Mouse (Mus musculus) intestine, embryonic 15.5 days (tissue): ENCODE results near the gene Zfp512b. TPM values are rescaled to one million over a fixed set of nuclear protein-coding genes. Genes with fewer than 3 reads are reported as not detected.

Source experiments
- ATAC-seq: fragments of 200-750 bp; cut with Nextera tagmentation; 2 replicates; pipeline ENCODE4 v1.8.0; 2017; ENCODE audit warnings: moderate TSS enrichment, moderate library complexity
- H3K27ac ChIP-seq: fragments of 300-500 bp; sonication (generic); 2 replicates; pipeline ENCODE4 v1.5.1; 2015; ENCODE audit warnings: mild to moderate bottlenecking, inconsistent platforms
- H3K27me3 ChIP-seq: fragments of 300-500 bp; sonication (generic); replicated peaks from 2 replicates; pipeline ENCODE4 v1.6.1; 2015; ENCODE audit warnings: inconsistent platforms
- H3K36me3 ChIP-seq: fragments of 300-500 bp; sonication (generic); 2 replicates; pipeline ENCODE4 v1.6.1; 2015; ENCODE audit warnings: inconsistent platforms
- H3K4me1 ChIP-seq: fragments of 300-500 bp; sonication (generic); replicated peaks from 2 replicates; pipeline ENCODE4 v1.6.1; 2015; ENCODE audit warnings: inconsistent platforms
- H3K4me2 ChIP-seq: fragments of 300-500 bp; sonication (generic); replicated peaks from 2 replicates; pipeline ENCODE4 v1.6.1; 2015; ENCODE audit warnings: mild to moderate bottlenecking, inconsistent platforms
- H3K4me3 ChIP-seq: fragments of 300-500 bp; sonication (generic); replicated peaks from 2 replicates; pipeline ENCODE4 v1.5.1; 2015; ENCODE audit warnings: inconsistent platforms
- H3K9ac ChIP-seq: fragments of 300-500 bp; sonication (generic); 2 replicates; pipeline ENCODE4 v1.6.1; 2015; ENCODE audit warnings: inconsistent platforms
- H3K9me3 ChIP-seq: fragments of 300-500 bp; sonication (generic); 2 replicates; pipeline ENCODE4 v1.6.1; 2016; ENCODE audit warnings: inconsistent platforms
- WGBS: fragments of 180-500 bp; shearing (Covaris S2); methylation state at CpG from one replicate; pipeline ENCODE4 v1.1.7; 2015; 5-methylcytosine and 5-hydroxymethylcytosine counted together
- polyA plus RNA-seq: library from polyadenylated mRNA; unstranded; fragments of >200 nt; fragmentation: Nextera tagmentation; extraction: Ambion mirVana; gene quantifications from 2 replicates; pipeline ENCODE4 v1.2.1, GENCODE M21; 2015

Zfp512b gene
- polyA plus RNA-seq, 1 experiment from 2014 or later = 32.0 TPM

GRCm38 (mm10) chr2:181586124-181586523 is 6.5 kb downstream of the Zfp512b start:
- Histone ChIP-seq H3K9me3 (no peaks in the 10 kb centered on the region), H3K4me2 (no peak overlapping the region), H3K9ac (no peak overlapping the region), H3K4me3 (no peak overlapping the region), H3K36me3 (peaks cover 46% of the 10 kb centered on the region), H3K4me1 (peaks cover 7% of the 10 kb centered on the region), H3K27ac (no peak overlapping the region), H3K27me3 (no peaks in the 10 kb centered on the region)
- 96% methylated on average over 3 of the region's 3 CpGs for WGBS
- no peak for ATAC-seq

- no peaks in the 10 kb centered on the region for H3K27me3 ChIP-seq
These were observed 7.1 kb downstream of the Zfp512b start for GRCm38 (mm10) chr2:181585506-181585905.

GRCm38 (mm10) chr2:181584411-181584942 is 8.1 kb downstream of the Zfp512b start, which contains the start of gene Uckl1:
TSS of gene Uckl1 (minus strand) at chr2:181584892.
- WGBS = 89% methylated on average over 4 of the region's 4 CpGs

More at GRCm38 (mm10) chr2:181585506-181585905, 7.1 kb downstream of the Zfp512b start:
- no peak overlapping the region for H3K9ac ChIP-seq
- ATAC-seq = no peak
- WGBS = 91% methylated on average over 5 of the region's 5 CpGs
- H3K27ac ChIP-seq = no peak overlapping the region
- H3K4me3 ChIP-seq = no peak overlapping the region
- peaks cover 46% of the 10 kb centered on the region for H3K36me3 ChIP-seq
- H3K4me2 ChIP-seq = no peak overlapping the region
- no peaks in the 10 kb centered on the region for H3K9me3 ChIP-seq
- H3K4me1 ChIP-seq = peaks cover 10% of the 10 kb centered on the region

GRCm38 (mm10) chr2:181583460-181584257 is 8.9 kb downstream of the Zfp512b start:
- H3K4me3 ChIP-seq = no peak overlapping the region
- no peak for ATAC-seq
- no peak overlapping the region for H3K27ac ChIP-seq
- H3K9me3 ChIP-seq = no peaks in the 10 kb centered on the region
- H3K36me3 ChIP-seq = peaks cover 38% of the 10 kb centered on the region
- no peak overlapping the region for H3K9ac ChIP-seq
- H3K27me3 ChIP-seq = no peaks in the 10 kb centered on the region
- peaks cover 28% of the 10 kb centered on the region for H3K4me1 ChIP-seq
- no peak overlapping the region for H3K4me2 ChIP-seq
- WGBS = 90% methylated on average over 3 of the region's 3 CpGs

More at GRCm38 (mm10) chr2:181584411-181584942, 8.1 kb downstream of the Zfp512b start, which contains the start of gene Uckl1:
- ATAC-seq = no peak
- Histone ChIP-seq H3K9me3 (no peaks in the 10 kb centered on the region), H3K4me2 (no peak within 1 kb of the TSS), H3K9ac (no peak within 1 kb of the TSS), H3K4me3 (no peak within 1 kb of the TSS), H3K27me3 (no peaks in the 10 kb centered on the region), H3K4me1 (peaks cover 20% of the 10 kb centered on the region), H3K27ac (no peak within 1 kb of the TSS), H3K36me3 (peaks cover 44% of the 10 kb centered on the region)

GRCm38 (mm10) chr2:181582939-181583338 is 9.7 kb downstream of the Zfp512b start:
- peaks cover 28% of the 10 kb centered on the region for H3K4me1 ChIP-seq
- no peak overlapping the region for H3K4me2 ChIP-seq
- no peak overlapping the region for H3K4me3 ChIP-seq
- H3K27me3 ChIP-seq = no peaks in the 10 kb centered on the region
- no peak overlapping the region for H3K27ac ChIP-seq
- H3K9me3 ChIP-seq = no peaks in the 10 kb centered on the region
- ATAC-seq = no peak
- WGBS = 83% methylated on average over 1 of the region's 1 CpGs
- peaks cover 32% of the 10 kb centered on the region for H3K36me3 ChIP-seq
- no peak overlapping the region for H3K9ac ChIP-seq

GRCm38 (mm10) chr2:181582358-181582757 is 10.2 kb downstream of the Zfp512b start:
- 74% methylated on average over 2 of the region's 2 CpGs for WGBS
- Histone ChIP-seq H3K9ac (no peak overlapping the region), H3K27me3 (no peaks in the 10 kb centered on the region), H3K36me3 (peaks cover 28% of the 10 kb centered on the region), H3K27ac (no peak overlapping the region), H3K9me3 (no peaks in the 10 kb centered on the region), H3K4me3 (no peak overlapping the region), H3K4me2 (peak overlapping the region; percentile 93), H3K4me1 (peaks cover 28% of the 10 kb centered on the region)
- ATAC-seq = no peak; the same call in 1 of the 2 replicates

- Histone ChIP-seq H3K4me3 (peak overlapping the region; percentile 87), H3K9me3 (no peaks in the 10 kb centered on the region), H3K27ac (peak overlapping the region; percentile 97), H3K9ac (peak overlapping the region; percentile 86), H3K36me3 (peaks cover 21% of the 10 kb centered on the region), H3K4me2 (peak overlapping the region; percentile 93), H3K4me1 (peaks cover 28% of the 10 kb centered on the region), H3K27me3 (no peaks in the 10 kb centered on the region)
- WGBS = under 1% methylated on average over 49 of the region's 49 CpGs
- ATAC-seq = peak; percentile 89
These were observed 11.0 kb downstream of the Zfp512b start for GRCm38 (mm10) chr2:181581402-181582120.

- 1% methylated on average over 11 of the region's 11 CpGs for WGBS
- Histone ChIP-seq H3K9me3 (no peaks in the 10 kb centered on the region), H3K4me2 (peak overlapping the region; percentile 93), H3K9ac (peak overlapping the region; percentile 86), H3K4me3 (peak overlapping the region; percentile 87), H3K4me1 (peaks cover 28% of the 10 kb centered on the region), H3K27ac (peak overlapping the region; percentile 97), H3K36me3 (peaks cover 17% of the 10 kb centered on the region), H3K27me3 (no peaks in the 10 kb centered on the region)
- ATAC-seq = peak; percentile 85
These were observed 11.6 kb downstream of the Zfp512b start for GRCm38 (mm10) chr2:181581016-181581401.

- H3K27ac ChIP-seq = 0 out of 2 replicates have a peak overlapping the region, but pooled peaks have one; percentile 97
- H3K4me1 ChIP-seq = peaks cover 28% of the 10 kb centered on the region
- peak overlapping the region; percentile 86; the same call in 1 of the 2 replicates for H3K9ac ChIP-seq
- peak overlapping the region; percentile 87 for H3K4me3 ChIP-seq
- H3K4me2 ChIP-seq = peak overlapping the region; percentile 93
- no peak for ATAC-seq
- no peaks in the 10 kb centered on the region for H3K9me3 ChIP-seq
- H3K36me3 ChIP-seq = peaks cover 10% of the 10 kb centered on the region
- WGBS = 71% methylated on average over 5 of the region's 5 CpGs
- H3K27me3 ChIP-seq = no peaks in the 10 kb centered on the region
These were observed 12.4 kb downstream of the Zfp512b start for GRCm38 (mm10) chr2:181580131-181580772.

GRCm38 (mm10) chr2:181579681-181580080 is 12.9 kb downstream of the Zfp512b start:
- WGBS = 70% methylated on average over 1 of the region's 1 CpGs
- H3K4me2 ChIP-seq = peak overlapping the region; percentile 13
- ATAC-seq = no peak
- no peak overlapping the region for H3K4me3 ChIP-seq
- no peak overlapping the region for H3K27ac ChIP-seq
- peaks cover 28% of the 10 kb centered on the region for H3K4me1 ChIP-seq
- no peaks in the 10 kb centered on the region for H3K27me3 ChIP-seq
- no peaks in the 10 kb centered on the region for H3K9me3 ChIP-seq
- peaks cover 8% of the 10 kb centered on the region for H3K36me3 ChIP-seq
- peak overlapping the region; percentile 23 for H3K9ac ChIP-seq

- Histone ChIP-seq H3K4me1 (peaks cover 28% of the 10 kb centered on the region), H3K36me3 (peaks cover 5% of the 10 kb centered on the region; the same call in 1 of the 2 replicates), H3K4me3 (no peak overlapping the region), H3K27me3 (no peaks in the 10 kb centered on the region), H3K9me3 (no peaks in the 10 kb centered on the region), H3K9ac (peak overlapping the region; percentile 23), H3K27ac (no peak overlapping the region), H3K4me2 (peak overlapping the region; percentile 13)
- no peak for ATAC-seq
- WGBS = 28% methylated on average over 5 of the region's 5 CpGs
These were observed 13.6 kb downstream of the Zfp512b start for GRCm38 (mm10) chr2:181578790-181579618.
